Mouse (Mus musculus) retina, postnatal 7 days (tissue): ENCODE measurements at regions not wholly inside any gene's neighbourhood (a gene's known extent, or its start where the extent isn't known, plus 50 kb on each side); places are given as distances from the start of the nearest gene placed in this dataset.

ENCODE experiments used
- DNase-seq: peaks from one replicate; pipeline ENCODE4 v3.0.0-alpha.2; 2012; ENCODE audit warnings: low read depth, low spot score

DNA sequence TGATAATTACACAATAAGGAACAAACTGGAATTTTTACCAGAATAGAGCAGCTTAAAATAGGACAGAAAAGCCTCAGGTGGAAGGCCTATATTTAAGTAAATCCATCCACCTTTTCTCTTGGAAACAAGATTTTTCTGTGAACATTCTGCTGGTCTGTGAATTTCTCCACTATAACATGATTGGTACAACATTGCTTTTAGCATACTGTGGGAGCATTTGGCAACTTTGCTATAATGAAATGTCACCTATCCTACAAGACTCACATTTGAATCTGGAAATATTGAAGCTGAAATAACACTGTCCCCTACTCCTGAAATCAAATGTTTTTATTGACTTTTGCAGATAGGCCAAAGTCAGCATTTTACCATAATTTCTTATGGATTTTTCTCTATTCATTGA, 607.0 kb upstream of the Steap1 start:
- no peak for DNase-seq

DNA sequence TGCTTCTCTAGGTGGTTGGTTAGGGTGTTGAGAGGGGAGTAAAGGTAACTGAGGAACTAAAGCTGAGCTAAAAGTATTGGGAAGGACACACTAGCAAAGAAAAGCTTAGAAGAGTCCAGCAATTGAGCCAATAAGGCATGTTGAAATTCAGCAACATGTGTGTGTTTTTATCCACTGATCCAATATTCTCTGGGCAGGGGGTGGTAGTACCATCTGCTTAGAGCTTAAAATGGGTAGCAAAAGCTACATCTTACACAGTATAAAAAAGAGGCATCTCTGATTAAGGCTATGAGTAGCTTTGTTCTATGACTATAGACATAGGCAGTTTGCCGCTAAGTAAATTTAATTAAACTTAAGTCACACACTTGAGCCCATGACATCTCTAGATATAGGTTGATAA, 598.2 kb upstream of the Steap1 start:
- no peak for DNase-seq

DNA sequence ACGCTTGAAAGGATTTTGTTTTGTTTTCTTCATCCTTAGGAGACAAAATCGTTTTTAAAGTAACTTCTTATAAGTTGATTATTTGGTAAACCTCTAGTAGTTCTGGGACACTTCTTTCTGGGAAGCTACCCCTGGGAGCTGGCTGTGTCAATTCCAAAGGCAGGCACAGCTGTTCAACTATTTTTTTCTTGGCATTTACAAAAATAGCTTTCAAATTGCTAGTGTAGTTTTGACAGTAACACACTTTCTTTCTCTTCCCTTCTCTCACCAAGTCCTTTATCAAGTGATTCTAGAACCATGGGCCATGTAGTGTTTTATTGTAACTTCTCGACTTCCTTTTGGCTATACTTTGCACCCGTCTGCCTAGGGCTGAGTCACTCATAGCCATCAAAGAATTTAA, 595.6 kb upstream of the Steap1 start:
- no peak for DNase-seq

DNA sequence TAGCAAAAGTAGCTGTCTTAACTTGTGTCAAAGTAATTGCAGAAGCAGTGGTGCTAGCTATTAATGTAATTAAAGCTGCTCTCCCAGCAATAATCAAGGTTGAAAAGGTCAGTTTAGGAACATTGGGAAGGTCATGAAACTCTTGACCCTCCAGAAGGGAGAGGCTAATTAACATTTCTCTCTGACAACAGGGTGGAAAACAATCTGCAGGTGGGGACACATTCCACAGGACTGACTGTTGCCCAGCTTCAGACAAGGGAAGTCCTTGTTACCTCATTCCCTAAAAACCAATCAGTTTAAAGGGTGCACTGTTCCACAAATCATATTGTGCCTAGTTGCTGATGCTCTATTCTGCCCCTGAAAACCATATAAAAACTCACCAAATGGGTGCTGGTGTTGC, 580.5 kb upstream of the Steap1 start:
- DNase-seq: no peak

DNA sequence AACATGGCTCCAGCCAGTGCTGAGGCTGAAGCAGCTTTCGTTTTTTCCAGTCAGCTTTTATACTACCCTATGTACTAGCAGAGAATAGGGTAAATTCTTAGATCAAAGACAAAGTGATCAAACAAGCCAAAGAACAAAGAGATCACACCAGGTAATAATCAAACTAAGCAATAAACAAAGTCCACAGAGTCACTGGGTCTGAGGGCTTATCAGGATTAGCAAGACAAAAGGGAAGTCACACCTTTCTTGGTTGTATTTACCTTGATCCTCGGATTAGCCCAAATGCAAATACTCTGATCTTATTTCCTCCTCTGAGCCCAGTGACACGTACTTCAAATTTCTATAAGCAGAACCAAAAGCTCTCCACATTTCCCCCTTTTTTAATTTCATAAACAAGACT, 579.4 kb upstream of the Steap1 start:
- no peak for DNase-seq

DNA sequence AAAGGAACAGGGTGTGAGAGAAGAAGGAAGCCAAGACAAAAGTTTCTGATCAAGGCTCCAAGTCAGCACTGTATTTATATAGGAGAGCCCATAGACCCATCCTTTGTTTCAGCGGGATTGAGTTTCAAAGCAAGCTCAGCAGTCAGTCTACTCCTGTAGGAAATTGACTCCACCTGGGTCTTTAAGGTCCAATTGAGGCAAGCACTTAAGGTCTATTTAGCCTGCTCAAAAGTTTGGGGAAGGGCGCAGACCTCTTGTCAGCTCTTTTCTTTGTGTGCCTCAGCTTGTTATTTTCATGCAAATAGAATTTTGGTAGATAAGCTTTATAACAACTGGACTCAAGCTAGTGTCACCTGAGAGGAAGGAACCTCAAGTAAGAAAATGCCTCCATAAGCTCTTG, 549.4 kb upstream of the Steap1 start:
- DNase-seq: no peak

DNA sequence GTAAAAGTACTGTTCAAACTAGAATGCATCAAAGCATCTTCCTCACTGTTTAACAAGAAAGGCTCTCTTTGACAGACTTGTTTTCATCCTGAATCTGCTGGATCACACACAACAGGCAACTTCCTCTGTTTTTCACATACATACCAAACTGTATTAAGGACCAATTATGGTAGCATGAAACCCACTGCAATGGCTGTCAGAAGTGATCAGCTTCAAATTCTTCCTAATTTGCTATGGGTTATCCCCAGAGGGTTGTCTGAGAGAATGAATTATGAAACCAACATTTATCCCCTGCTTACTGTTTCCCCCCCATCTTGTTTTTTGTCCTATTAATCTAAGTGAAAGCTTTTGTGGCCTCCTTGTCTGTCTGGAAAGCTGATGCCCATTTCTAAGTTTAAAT, 545.2 kb upstream of the Steap1 start:
- peak; percentile 24 for DNase-seq

DNA sequence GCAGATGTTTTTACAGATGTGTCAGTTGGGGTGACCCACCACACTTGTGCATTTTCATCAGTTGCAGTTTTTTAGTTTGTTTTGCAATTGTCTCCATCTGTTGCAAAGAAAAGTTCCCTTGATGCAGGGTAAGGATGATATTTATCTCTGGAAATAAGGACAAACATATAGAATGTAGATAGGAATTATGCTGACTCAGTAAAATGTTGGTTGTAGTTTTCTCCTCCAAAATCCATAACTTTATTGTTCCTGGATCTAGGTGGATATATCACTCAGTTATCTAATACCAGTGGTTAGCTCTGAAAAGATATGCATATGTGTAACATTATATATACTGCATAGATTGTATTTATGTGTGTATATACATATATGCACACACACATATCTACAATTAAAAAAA, 502.1 kb upstream of the Steap1 start:
- DNase-seq: no peak
